Mouse (Mus musculus) olfactory bulb, adult 2 months (tissue): ENCODE data around the gene Syngr2.

ENCODE experiments used
- CTCF ChIP-seq: fragments of 200-500 bp; IDR thresholded peaks from 2 replicates; pipeline ENCODE4 v1.5.1; 2012; ENCODE audit warnings: low read depth, mild to moderate bottlenecking, low read length, moderate library complexity; ENCODE audit not compliant: insufficient read depth
- POLR2A ChIP-seq: fragments of 200-500 bp; IDR thresholded peaks from 2 replicates; pipeline ENCODE4 v1.6.1; 2012; ENCODE audit warnings: mild to moderate bottlenecking, low read depth, low read length, moderate library complexity; ENCODE audit not compliant: insufficient read depth

- TF ChIP-seq POLR2A (no peak), CTCF (no peak)
These were observed 11.3 kb upstream of the Syngr2 start for GRCm38 (mm10) chr11:117798160-117798541.
